Mouse (Mus musculus) heart, postnatal 0 days (tissue): ENCODE measurements around the gene Uba5. TPM values are rescaled to one million over a fixed set of nuclear protein-coding genes. Genes with fewer than 3 reads are reported as not detected.

Experiments
- ATAC-seq: fragments of 200-750 bp; cut with Nextera tagmentation; 2 replicates; pipeline ENCODE4 v1.8.0; 2017; ENCODE audit warnings: low read depth, moderate number of reproducible peaks, moderate library complexity; ENCODE audit not compliant: insufficient read depth
- DNase-seq: peaks from one replicate; pipeline ENCODE4 v3.0.0-alpha.2; 2016; ENCODE audit warnings: low spot score
- H3K27ac ChIP-seq: fragments of 300-500 bp; sonication (generic); 2 replicates; pipeline ENCODE4 v1.5.1; 2014; ENCODE audit warnings: low read depth, mild to moderate bottlenecking
- H3K27me3 ChIP-seq: fragments of 300-500 bp; sonication (generic); 2 replicates; pipeline ENCODE4 v1.6.1; 2014; ENCODE audit warnings: low read length, mixed read lengths; ENCODE audit not compliant: control insufficient read depth, insufficient read depth
- H3K36me3 ChIP-seq: fragments of 300-500 bp; sonication (generic); replicated peaks from 2 replicates; pipeline ENCODE4 v1.6.1; 2014; ENCODE audit warnings: low read length, mixed read lengths; ENCODE audit not compliant: control insufficient read depth, insufficient read depth
- H3K4me1 ChIP-seq: fragments of 300-500 bp; sonication (generic); 2 replicates; pipeline ENCODE4 v1.6.1; 2014; ENCODE audit warnings: antibody characterized with exemption; ENCODE audit not compliant: control insufficient read depth, insufficient read depth
- H3K4me2 ChIP-seq: fragments of 300-500 bp; sonication (generic); 2 replicates; pipeline ENCODE4 v1.6.1; 2014; ENCODE audit warnings: low read depth, mild to moderate bottlenecking, low read length, moderate library complexity
- H3K4me3 ChIP-seq: fragments of 300-500 bp; sonication (generic); 2 replicates; pipeline ENCODE4 v1.5.1; 2014; ENCODE audit warnings: low read depth, low read length
- H3K9ac ChIP-seq: fragments of 300-500 bp; sonication (generic); replicated peaks from 2 replicates; pipeline ENCODE4 v1.6.1; 2014; ENCODE audit warnings: low read depth, low read length, mixed read lengths
- H3K9me3 ChIP-seq: fragments of 300-500 bp; sonication (generic); replicated peaks from 2 replicates; pipeline ENCODE4 v1.6.1; 2016; ENCODE audit warnings: low read length; ENCODE audit not compliant: control insufficient read depth
- CTCF ChIP-seq: IDR thresholded peaks from 2 replicates; pipeline ENCODE4 v1.5.1; 2016; ENCODE audit warnings: antibody characterized with exemption, control low read depth, low read depth
- EP300 ChIP-seq: IDR thresholded peaks from 2 replicates; pipeline ENCODE4 v1.6.1; 2016; ENCODE audit warnings: antibody characterized with exemption, low read depth
- WGBS: fragments of 180-500 bp; shearing (Covaris S2); extraction: QIAGEN DNeasy Blood & Tissue Kit; methylation state at CpG from one replicate; pipeline ENCODE4 v1.1.7; 2014; 5-methylcytosine and 5-hydroxymethylcytosine counted together
- polyA plus RNA-seq: library from polyadenylated mRNA; unstranded; fragments of >200 nt; fragmentation: Nextera tagmentation; extraction: Ambion mirVana; gene quantifications from 2 replicates; pipeline ENCODE4 v1.2.1, GENCODE M21; 2015
- total RNA-seq: library from RNA; depleted of rRNA; stranded (reverse); fragments of >200 nt; gene quantifications from 2 replicates; pipeline ENCODE4 v1.2.3, GENCODE M21; 2014; ENCODE audit warnings: low replicate concordance

Uba5 gene
- total and polyA plus RNA-seq, 2 experiments from 2014 or later: 25.3 to 28.3 TPM

GRCm38 (mm10) chr9:104063244-104063961 is 469 bp upstream of the Uba5 start, which contains the start of gene Acad11:
Gene Acad11, plus strand, starts transcription at chr9:104063377.
- TF ChIP-seq CTCF: no peak
- no peak for TF ChIP-seq EP300
- H3K27me3 ChIP-seq: no peaks in the 10 kb centered on the region
- peak within 1 kb of the TSS; percentile 97 for H3K4me3 ChIP-seq
- DNase-seq (peak; percentile 86), ATAC-seq (peak; percentile 97)
- WGBS: under 1% methylated on average over 27 of the region's 30 CpGs
- no peaks in the 10 kb centered on the region for H3K9me3 ChIP-seq
- peak within 1 kb of the TSS; percentile 77 for H3K4me2 ChIP-seq
- H3K36me3 ChIP-seq: peaks cover 22% of the 10 kb centered on the region
- peaks cover 13% of the 10 kb centered on the region for H3K4me1 ChIP-seq
- peak within 1 kb of the TSS; percentile 84 for H3K9ac ChIP-seq
- H3K27ac ChIP-seq: peak within 1 kb of the TSS; percentile 71

- ATAC-seq (no peak), DNase-seq (no peak)
- no peaks in the 10 kb centered on the region for H3K9me3 ChIP-seq
- no peak overlapping the region for H3K27ac ChIP-seq
- no peaks in the 10 kb centered on the region for H3K4me1 ChIP-seq
- H3K36me3 ChIP-seq: peaks cover 95% of the 10 kb centered on the region
- no peak overlapping the region for H3K9ac ChIP-seq
- H3K27me3 ChIP-seq: no peaks in the 10 kb centered on the region
- no peak overlapping the region for H3K4me3 ChIP-seq
- WGBS: 88% methylated on average over 6 of the region's 6 CpGs
- TF ChIP-seq EP300 (no peak), CTCF (no peak)
- H3K4me2 ChIP-seq: no peak overlapping the region
Observed at GRCm38 (mm10) chr9:104051028-104051427, 11.9 kb downstream of the Uba5 start.

DNA sequence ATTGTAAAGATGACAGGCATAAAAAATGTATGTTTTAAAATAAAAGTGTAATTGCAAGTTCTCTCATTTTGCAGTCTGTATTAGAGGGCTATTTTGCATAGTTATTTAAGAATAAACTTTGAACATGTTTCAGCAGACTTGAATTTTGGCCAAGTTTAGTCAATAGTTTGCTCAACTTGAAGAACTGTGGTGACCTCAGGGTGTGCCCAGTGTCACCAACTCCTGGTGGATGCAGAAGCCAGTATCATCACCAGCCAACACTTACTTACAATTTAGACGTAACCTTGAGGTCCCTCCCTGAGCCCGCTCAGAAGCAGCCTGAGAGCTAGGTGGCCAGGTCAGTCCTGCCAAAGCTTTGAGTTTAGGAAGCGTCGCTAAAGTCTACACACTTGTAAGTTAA is 19.3 kb downstream of the Uba5 start:
- H3K4me3 ChIP-seq: no peak overlapping the region
- no peak for ATAC-seq
- H3K36me3 ChIP-seq: peaks cover 32% of the 10 kb centered on the region
- DNase-seq: no peak
- H3K4me1 ChIP-seq: no peaks in the 10 kb centered on the region
- no peaks in the 10 kb centered on the region for H3K27me3 ChIP-seq
- H3K9me3 ChIP-seq: no peaks in the 10 kb centered on the region
- H3K27ac ChIP-seq: no peak overlapping the region
- whole genome bisulfite sequencing: 76% methylated on average over 4 of the region's 4 CpGs
- no peak overlapping the region for H3K9ac ChIP-seq
- no peak overlapping the region for H3K4me2 ChIP-seq
- TF ChIP-seq EP300: no peak
- no peak for TF ChIP-seq CTCF

GRCm38 (mm10) chr9:104040362-104040761 is 22.6 kb downstream of the Uba5 start, which contains the start of gene Gm28305:
Gene Gm28305, plus strand, starts transcription at chr9:104040662.
- H3K36me3 ChIP-seq: peaks cover 12% of the 10 kb centered on the region
- H3K27me3 ChIP-seq: no peaks in the 10 kb centered on the region
- H3K4me3 ChIP-seq: no peak within 1 kb of the TSS
- H3K4me1 ChIP-seq: no peaks in the 10 kb centered on the region
- 56% methylated on average over 2 of the region's 2 CpGs for WGBS
- H3K9me3 ChIP-seq: no peaks in the 10 kb centered on the region
- TF ChIP-seq EP300 (no peak), CTCF (no peak)
- H3K9ac ChIP-seq: no peak within 1 kb of the TSS
- ATAC-seq (no peak), DNase-seq (no peak)
- H3K4me2 ChIP-seq: no peak within 1 kb of the TSS
- H3K27ac ChIP-seq: no peak within 1 kb of the TSS

- H3K4me1 ChIP-seq: no peaks in the 10 kb centered on the region
Observed at GRCm38 (mm10) chr9:104039742-104040141, 23.2 kb downstream of the Uba5 start.

More at GRCm38 (mm10) chr9:104039742-104040141, 23.2 kb downstream of the Uba5 start:
- H3K27ac ChIP-seq: no peak overlapping the region
- ATAC-seq: no peak
- H3K4me3 ChIP-seq: no peak overlapping the region
- peaks cover 12% of the 10 kb centered on the region for H3K36me3 ChIP-seq
- WGBS: 86% methylated on average over 4 of the region's 4 CpGs
- no peaks in the 10 kb centered on the region for H3K27me3 ChIP-seq
- TF ChIP-seq EP300: no peak
- TF ChIP-seq CTCF: no peak
- no peaks in the 10 kb centered on the region for H3K9me3 ChIP-seq
- H3K9ac ChIP-seq: no peak overlapping the region
- H3K4me2 ChIP-seq: no peak overlapping the region
- DNase-seq: no peak
